ENCODE assay signal across 9 mouse cellular contexts in genomic region chr19:7108114-7108905, GRCm38 (mm10). TPM values are rescaled to one million over a fixed set of nuclear protein-coding genes. Genes with fewer than 3 reads are reported as not detected.
DNase-seq lines count a peak whose midpoint lies in the region; ATAC-seq lines count a peak whose summit lies in the region.
"Had no signal": no experiment of that assay in that cellular context is flagged by ENCODE, and none has a peak within 500 bp of the region (broad histone marks: within the 10 kb centered on the region; RNA-seq: fewer than 3 reads in every experiment).

No protein-coding gene starts in this region.

- H3K4me1 ChIP-seq in heart, embryonic 14.5 days (ENCODE audit: control insufficient read depth in 2 of 2, insufficient read depth in 2 of 2, low read length in 2 of 2) = peaks cover 22 to 41% of the 10 kb centered on the region in 2 experiments
- H3K4me1 ChIP-seq in heart, embryonic 10.5 days = peaks cover 57% of the 10 kb centered on the region

- H3K36me3 ChIP-seq in heart, embryonic 14.5 days (ENCODE audit: control insufficient read depth, insufficient read depth, low read length) = no peaks in the 10 kb centered on the region
- H3K36me3 ChIP-seq in heart, embryonic 10.5 days = no peaks in the 10 kb centered on the region
- H3K36me3 ChIP-seq: midbrain, embryonic 12.5 days had no signal

- no peak overlapping the region for H3K4me2 ChIP-seq in heart, embryonic 14.5 days (ENCODE audit: low read length)
- H3K4me2 ChIP-seq: midbrain, embryonic 12.5 days had no signal

- no peaks in the 10 kb centered on the region for H3K9me3 ChIP-seq in heart, embryonic 14.5 days (ENCODE audit: control insufficient read depth, low read length)
- no peaks in the 10 kb centered on the region for H3K9me3 ChIP-seq in heart, embryonic 10.5 days
- H3K9me3 ChIP-seq: midbrain, embryonic 12.5 days had no signal

- H3K27me3 ChIP-seq in heart, embryonic 14.5 days (ENCODE audit: control insufficient read depth, insufficient read depth, low read length) = no peaks in the 10 kb centered on the region
- peaks cover 56% of the 10 kb centered on the region for H3K27me3 ChIP-seq in heart, embryonic 10.5 days (ENCODE audit: insufficient read depth, poor library complexity, severe bottlenecking)

- H3K27ac ChIP-seq in heart, embryonic 14.5 days (replicated peaks in 1 of 2; ENCODE audit: control insufficient read depth in 1 of 2, insufficient read depth in 1 of 2, low read depth in 2 of 2, low read length in 2 of 2) = no peak overlapping the region; a peak in 1 of 4 replicates
- no peak overlapping the region for H3K27ac ChIP-seq in heart, embryonic 10.5 days
- H3K27ac ChIP-seq: midbrain, embryonic 12.5 days had no signal

- H3K4me3 ChIP-seq in heart, embryonic 14.5 days (ENCODE audit: control insufficient read depth in 1 of 2, insufficient read depth in 1 of 2, low read depth in 1 of 2, low read length in 2 of 2) = no peak overlapping the region
- H3K4me3 ChIP-seq in heart, embryonic 10.5 days = no peak overlapping the region
- H3K4me3 ChIP-seq: midbrain, embryonic 12.5 days had no signal

- DNase-seq in heart, embryonic 10.5 days (ENCODE audit: low spot score) = no peak
- peak; percentile 19 to 70 for DNase-seq in urinary bladder, postnatal 36 days (ENCODE audit: low spot score in 2 of 2)
- DNase-seq in urinary bladder, adult 18-20 months (ENCODE audit: low spot score in 2 of 2) = no peak
- DNase-seq in induced T-regulatory cell, adult 2 months (ENCODE audit: low read depth) = peak; percentile 53
- peak; percentile 74 for DNase-seq in retina, embryonic 14.5 days (ENCODE audit: low spot score)
- DNase-seq in left cerebral cortex, adult 11 months (ENCODE audit: low spot score) = no peak
- DNase-seq in frontal cortex, adult 2 months (ENCODE audit: extremely low spot score in 1 of 2, low spot score in 1 of 2) = no peak

- H3K9ac ChIP-seq in heart, embryonic 14.5 days (ENCODE audit: low read length) = 0 out of 2 replicates have a peak overlapping the region, but pooled peaks have one; percentile 0
- H3K9ac ChIP-seq: midbrain, embryonic 12.5 days had no signal

- WGBS in heart, embryonic 14.5 days = 43% methylated on average over 6 of the region's 6 CpGs
- WGBS in heart, embryonic 10.5 days = 55% methylated on average over 6 of the region's 6 CpGs

- ATAC-seq in heart, embryonic 14.5 days (ENCODE audit: insufficient number of reproducible peaks, insufficient read depth, low FRiP score, low read depth) = no peak

RNA-seq across cellular contexts. Expression of gene Flrt1, which starts 2.8 kb away (rescaled TPM):
- polyA plus RNA-seq in heart, embryonic 14.5 days (2014; fragmentation: Nextera tagmentation; extraction: Ambion mirVana) = 1.4 and 1.5 TPM in 2 replicates
- 0.53 and 1.0 TPM in 2 replicates for polyA plus RNA-seq in heart, embryonic 10.5 days (2016; fragmentation: Nextera tagmentation; extraction: Ambion mirVana)
- polyA plus RNA-seq in frontal cortex, adult 2 months (2012; rRNA removed) = 8.1 TPM in 2 replicates

RNA-seq across cellular contexts. Expression of gene Macrod1, which starts 51.7 kb away (rescaled TPM):
- polyA plus RNA-seq in heart, embryonic 14.5 days (2014; fragmentation: Nextera tagmentation; extraction: Ambion mirVana) = 50.5 and 53.0 TPM in 2 replicates
- 8.0 and 12.4 TPM in 2 replicates for polyA plus RNA-seq in heart, embryonic 10.5 days (2016; fragmentation: Nextera tagmentation; extraction: Ambion mirVana)
- 22.3 and 27.2 TPM in 2 replicates for polyA plus RNA-seq in frontal cortex, adult 2 months (2012; rRNA removed)

Comparison
In these comparisons a context has a peak if more than half of its experiments do, and no peak if none do; other contexts are left out.
1. DNase-seq: peak in urinary bladder, postnatal 36 days (2 of 2), induced T-regulatory cell, adult 2 months (single experiment) and retina, embryonic 14.5 days (single experiment); none in heart, embryonic 10.5 days (single experiment), urinary bladder, adult 18-20 months (0 of 2), left cerebral cortex, adult 11 months (single experiment) and frontal cortex, adult 2 months (0 of 2).